Mouse (Mus musculus): ENCODE measurements around the gene Atp9a. TPM values are rescaled to one million over a fixed set of nuclear protein-coding genes. Genes with fewer than 3 reads are reported as not detected.
A peak's percentile ranks its signal among the peaks of the same experiment; 100 is the strongest.

Gene Atp9a
- 20.5 and 29.9 TPM in 2 replicates for polyA plus RNA-seq (2012; rRNA removed)

- H3K27me3 ChIP-seq (ENCODE audit: control insufficient read depth, insufficient read depth, low read length): no peaks in the 10 kb centered on the region
- peaks cover 3% of the 10 kb centered on the region; the same call in 1 of the 2 replicates for H3K4me1 ChIP-seq (replicated peaks; ENCODE audit: control insufficient read depth, insufficient read depth, low read length)
- H3K27ac ChIP-seq (ENCODE audit: control insufficient read depth, insufficient read depth, low read length): no peak within 1 kb of the TSS
- no peaks in the 10 kb centered on the region for H3K36me3 ChIP-seq (ENCODE audit: control insufficient read depth, insufficient read depth, low read length)
- peak within 1 kb of the TSS; percentile 55 for H3K4me3 ChIP-seq (ENCODE audit: control insufficient read depth, insufficient read depth, low read length)
- 7% methylated on average over 33 of the region's 33 CpGs for WGBS
- DNase-seq: peak; percentile 60
- no peak for TF ChIP-seq CTCF (IDR thresholded peaks at IDR 0.05; ENCODE audit: borderline replicate concordance, control insufficient read depth, extremely low read depth, insufficient read depth, low read length, poor library complexity)
- TF ChIP-seq POLR2A (IDR thresholded peaks at IDR 0.05; ENCODE audit: control insufficient read depth, extremely low read depth, insufficient read depth, low read length, poor library complexity): no peak
Observed at GRCm38 (mm10) chr2:168742059-168742627, at the start of gene Atp9a. Atp9a (minus strand) TSS chr2:168742409.

DNA sequence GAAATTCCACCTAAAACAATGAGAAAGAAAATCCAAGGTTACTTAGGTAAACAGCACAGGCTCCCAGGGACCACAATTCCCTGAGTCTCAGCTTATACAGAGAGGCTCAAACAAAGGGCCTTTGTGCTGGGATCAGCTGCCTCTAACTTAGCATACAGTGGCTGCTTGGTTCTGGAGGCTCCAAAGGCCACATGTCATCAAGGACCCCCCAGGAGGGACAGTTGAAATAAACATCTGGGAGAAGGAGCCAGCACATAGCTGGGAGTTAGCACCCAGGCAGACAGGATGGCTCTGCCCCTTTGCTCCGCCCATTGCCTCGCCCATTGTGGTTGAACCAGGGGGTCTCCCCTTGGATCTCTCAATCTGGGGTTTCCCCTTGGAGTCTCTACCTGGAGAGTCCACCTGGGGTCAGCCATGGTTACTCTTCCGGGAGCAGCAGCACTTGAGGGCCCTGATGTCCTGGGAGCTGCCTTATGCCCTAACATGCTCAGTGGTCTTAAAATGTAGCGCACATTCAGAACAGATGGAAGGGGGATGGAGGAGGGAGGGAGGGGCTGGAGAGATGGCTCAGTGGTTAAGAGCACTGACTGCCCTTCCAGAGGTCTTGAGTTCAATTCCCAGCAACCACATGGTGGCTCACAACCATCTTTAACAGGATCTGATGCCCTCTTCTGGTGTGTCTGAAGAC, 49.0 kb upstream of the Atp9a start:
- H3K4me3 ChIP-seq (ENCODE audit: control insufficient read depth, insufficient read depth, low read length): no peak overlapping the region
- WGBS: 90% methylated on average over 4 of the region's 4 CpGs
- TF ChIP-seq CTCF (IDR thresholded peaks at IDR 0.05; ENCODE audit: borderline replicate concordance, control insufficient read depth, extremely low read depth, insufficient read depth, low read length, poor library complexity) (no peak), POLR2A (IDR thresholded peaks at IDR 0.05; ENCODE audit: control insufficient read depth, extremely low read depth, insufficient read depth, low read length, poor library complexity) (no peak)
- H3K4me1 ChIP-seq (replicated peaks; ENCODE audit: control insufficient read depth, insufficient read depth, low read length): no peaks in the 10 kb centered on the region
- H3K27me3 ChIP-seq (ENCODE audit: control insufficient read depth, insufficient read depth, low read length): no peaks in the 10 kb centered on the region
- no peak overlapping the region for H3K27ac ChIP-seq (ENCODE audit: control insufficient read depth, insufficient read depth, low read length)
- H3K36me3 ChIP-seq (ENCODE audit: control insufficient read depth, insufficient read depth, low read length): no peaks in the 10 kb centered on the region
- DNase-seq: no peak

GRCm38 (mm10) chr2:168786174-168786573, 44.0 kb upstream of the Atp9a start:
- Histone ChIP-seq H3K4me3 (ENCODE audit: control insufficient read depth, insufficient read depth, low read length) (no peak overlapping the region), H3K27me3 (ENCODE audit: control insufficient read depth, insufficient read depth, low read length) (no peaks in the 10 kb centered on the region), H3K27ac (ENCODE audit: control insufficient read depth, insufficient read depth, low read length) (no peak overlapping the region), H3K4me1 (replicated peaks; ENCODE audit: control insufficient read depth, insufficient read depth, low read length) (no peaks in the 10 kb centered on the region), H3K36me3 (ENCODE audit: control insufficient read depth, insufficient read depth, low read length) (no peaks in the 10 kb centered on the region)
- 95% methylated on average over 9 of the region's 9 CpGs for WGBS
- no peak for TF ChIP-seq POLR2A (IDR thresholded peaks at IDR 0.05; ENCODE audit: control insufficient read depth, extremely low read depth, insufficient read depth, low read length, poor library complexity)
- no peak for TF ChIP-seq CTCF (IDR thresholded peaks at IDR 0.05; ENCODE audit: borderline replicate concordance, control insufficient read depth, extremely low read depth, insufficient read depth, low read length, poor library complexity)
- no peak for DNase-seq

DNA sequence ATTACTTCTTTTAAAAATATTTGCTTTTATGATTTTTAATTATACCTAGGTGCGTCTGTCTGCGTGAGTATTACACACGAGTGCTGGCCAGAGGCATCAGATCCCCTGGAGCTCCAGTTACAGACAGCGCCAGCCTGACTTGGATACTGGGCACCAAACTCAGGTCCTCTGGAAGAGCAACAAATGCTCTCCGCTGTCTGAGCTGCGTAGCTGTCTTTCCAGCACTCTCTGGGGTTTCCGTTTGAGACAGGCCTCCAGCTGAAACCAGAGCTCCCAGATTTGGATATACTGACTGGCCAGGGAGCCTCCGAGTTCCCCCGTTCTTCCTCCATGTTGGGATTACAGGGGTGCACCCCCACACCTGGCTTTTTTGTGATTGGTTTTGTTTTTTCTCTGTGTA, 38.4 kb upstream of the Atp9a start:
- DNase-seq: no peak
- TF ChIP-seq CTCF (IDR thresholded peaks at IDR 0.05; ENCODE audit: borderline replicate concordance, control insufficient read depth, extremely low read depth, insufficient read depth, low read length, poor library complexity) (no peak), POLR2A (IDR thresholded peaks at IDR 0.05; ENCODE audit: control insufficient read depth, extremely low read depth, insufficient read depth, low read length, poor library complexity) (no peak)
- Histone ChIP-seq H3K4me3 (ENCODE audit: control insufficient read depth, insufficient read depth, low read length) (no peak overlapping the region), H3K4me1 (replicated peaks; ENCODE audit: control insufficient read depth, insufficient read depth, low read length) (no peaks in the 10 kb centered on the region), H3K36me3 (ENCODE audit: control insufficient read depth, insufficient read depth, low read length) (no peaks in the 10 kb centered on the region), H3K27ac (ENCODE audit: control insufficient read depth, insufficient read depth, low read length) (no peak overlapping the region), H3K27me3 (ENCODE audit: control insufficient read depth, insufficient read depth, low read length) (no peaks in the 10 kb centered on the region)
- 89% methylated on average over 9 of the region's 9 CpGs for WGBS

GRCm38 (mm10) chr2:168780024-168780423, 37.8 kb upstream of the Atp9a start:
- no peaks in the 10 kb centered on the region for H3K4me1 ChIP-seq (replicated peaks; ENCODE audit: control insufficient read depth, insufficient read depth, low read length)
- 66% methylated on average over 9 of the region's 9 CpGs for WGBS
- H3K27me3 ChIP-seq (ENCODE audit: control insufficient read depth, insufficient read depth, low read length): no peaks in the 10 kb centered on the region
- no peaks in the 10 kb centered on the region for H3K36me3 ChIP-seq (ENCODE audit: control insufficient read depth, insufficient read depth, low read length)
- no peak overlapping the region for H3K27ac ChIP-seq (ENCODE audit: control insufficient read depth, insufficient read depth, low read length)
- TF ChIP-seq POLR2A (IDR thresholded peaks at IDR 0.05; ENCODE audit: control insufficient read depth, extremely low read depth, insufficient read depth, low read length, poor library complexity) (no peak), CTCF (IDR thresholded peaks at IDR 0.05; ENCODE audit: borderline replicate concordance, control insufficient read depth, extremely low read depth, insufficient read depth, low read length, poor library complexity) (no peak)
- no peak overlapping the region for H3K4me3 ChIP-seq (ENCODE audit: control insufficient read depth, insufficient read depth, low read length)
- no peak for DNase-seq

GRCm38 (mm10) chr2:168777481-168777880, 35.3 kb upstream of the Atp9a start:
- DNase-seq: no peak
- Histone ChIP-seq H3K36me3 (ENCODE audit: control insufficient read depth, insufficient read depth, low read length) (no peaks in the 10 kb centered on the region), H3K27me3 (ENCODE audit: control insufficient read depth, insufficient read depth, low read length) (no peaks in the 10 kb centered on the region), H3K27ac (ENCODE audit: control insufficient read depth, insufficient read depth, low read length) (no peak overlapping the region), H3K4me1 (replicated peaks; ENCODE audit: control insufficient read depth, insufficient read depth, low read length) (no peaks in the 10 kb centered on the region), H3K4me3 (ENCODE audit: control insufficient read depth, insufficient read depth, low read length) (no peak overlapping the region)
- TF ChIP-seq POLR2A (IDR thresholded peaks at IDR 0.05; ENCODE audit: control insufficient read depth, extremely low read depth, insufficient read depth, low read length, poor library complexity) (no peak), CTCF (IDR thresholded peaks at IDR 0.05; ENCODE audit: borderline replicate concordance, control insufficient read depth, extremely low read depth, insufficient read depth, low read length, poor library complexity) (no peak)

Measured in thymus, adult 2 months (tissue).